Mouse (Mus musculus): ENCODE measurements around the gene Hspb8. TPM values are rescaled to one million over a fixed set of nuclear protein-coding genes. Genes with fewer than 3 reads are reported as not detected.

Hspb8 gene
- total and polyA plus RNA-seq, 3 experiments, result not detected

DNA sequence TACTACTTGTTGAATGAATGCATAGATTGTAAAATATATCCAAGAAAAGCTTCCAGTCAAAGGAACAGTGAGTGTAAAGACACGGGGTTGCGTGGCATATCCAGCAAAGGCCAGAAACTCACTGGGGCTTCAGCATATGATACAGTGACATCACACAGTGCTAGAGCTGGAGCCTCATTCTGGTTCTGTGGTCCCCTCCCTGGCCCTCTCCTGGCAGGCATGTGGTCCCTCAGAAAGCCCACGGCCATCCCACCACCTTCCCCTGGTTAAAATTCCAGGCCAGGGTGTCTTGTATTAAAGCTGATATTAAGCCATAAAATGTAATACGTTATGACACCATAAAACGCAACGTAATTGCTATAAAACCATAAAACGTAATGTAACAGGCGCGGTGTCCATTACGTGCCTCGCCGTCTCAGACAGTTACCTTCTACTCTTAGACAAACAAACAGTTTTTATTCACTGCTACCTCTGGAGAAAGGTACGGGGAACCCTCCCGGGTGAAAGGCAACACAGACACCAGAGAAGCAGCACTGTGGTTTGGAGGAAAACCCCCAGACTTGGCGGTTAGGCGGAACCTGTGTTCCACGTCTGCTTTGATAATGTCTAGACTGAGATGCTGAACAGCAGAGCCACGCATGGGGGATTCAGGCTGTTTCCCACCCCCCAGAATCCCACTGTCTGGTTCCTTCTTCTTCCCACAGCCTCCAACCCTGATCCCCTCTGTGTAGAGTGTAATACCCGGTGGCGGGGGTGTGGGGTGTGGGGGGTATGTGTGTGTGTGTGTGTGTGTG lies 55.6 kb downstream of the Hspb8 start:
- Histone ChIP-seq H3K79me2 (replicated peaks; ENCODE audit: control insufficient read depth, extremely low read depth, insufficient read depth, poor library complexity, severe bottlenecking) (no peaks in the 10 kb centered on the region), H3K27ac (ENCODE audit: insufficient read depth, low read depth) (no peak overlapping the region), H3K9me3 (replicated peaks; ENCODE audit: low read length) (peaks cover 84% of the 10 kb centered on the region), H3K4me1 (ENCODE audit: control insufficient read depth in 1 of 2, insufficient read depth in 2 of 2) (no peaks in the 10 kb centered on the region), H3K27me3 (replicated peaks) (no peaks in the 10 kb centered on the region), H3K4me3 (replicated peaks in 1 of 3; ENCODE audit: low read depth in 2 of 3, low read length in 2 of 3, poor library complexity in 1 of 3) (no peak overlapping the region), H3K4me2 (ENCODE audit: insufficient read depth, low read depth, poor library complexity, severe bottlenecking) (no peak overlapping the region), H3K36me3 (replicated peaks in 1 of 2; ENCODE audit: control insufficient read depth in 1 of 2, insufficient read depth in 1 of 2, low read length in 1 of 2) (no peaks in the 10 kb centered on the region), H3K9ac (ENCODE audit: insufficient read depth, low read depth) (no peak overlapping the region)
- dilution Hi-C loops (cut with MboI; ENCODE audit: extremely low pct_ligation_motif_present, extremely low pct_unique_long_range_greater_than_20kb, low sequenced_read_pairs) (no loop called here), in situ Hi-C loops (cut with MboI; ENCODE audit: low pct_ligation_motif_present, low pct_unique_long_range_greater_than_20kb, low sequenced_read_pairs) (no loop called here)
- no peak for DNase-seq (ENCODE audit: extremely low read depth)
- no peak for TF ChIP-seq BHLHE40 (IDR thresholded peaks at IDR 0.05; ENCODE audit: low read depth, low read length)

- H3K4me1 ChIP-seq (ENCODE audit: control insufficient read depth in 1 of 2, insufficient read depth in 2 of 2), result no peaks in the 10 kb centered on the region
- H3K4me2 ChIP-seq (ENCODE audit: insufficient read depth, low read depth, poor library complexity, severe bottlenecking), result no peak overlapping the region
- no peak for TF ChIP-seq RAD21 (IDR thresholded peaks at IDR 0.05; ENCODE audit: low read depth, low read length)
- no peak for TF ChIP-seq HCFC1 (IDR thresholded peaks at IDR 0.05; ENCODE audit: low read depth, low read length)
- TF ChIP-seq MAZ (IDR thresholded peaks at IDR 0.05; ENCODE audit: low read depth, low read length), result no peak
- TF ChIP-seq JUN (IDR thresholded peaks at IDR 0.05; ENCODE audit: insufficient read depth, low read depth, low read length), result no peak
- no peak for TF ChIP-seq UBTF (IDR thresholded peaks at IDR 0.05; ENCODE audit: low read depth, low read length)
- TF ChIP-seq USF1 (IDR thresholded peaks at IDR 0.05; ENCODE audit: low read depth, low read length), result no peak
- no peak for TF ChIP-seq IRF4 (IDR thresholded peaks at IDR 0.05; ENCODE audit: low read depth, low read length)
- no peak for TF ChIP-seq RCOR1 (conservative IDR thresholded peaks at IDR 0.05; ENCODE audit: low read depth, low read length)
- no peak for TF ChIP-seq SIN3A (IDR thresholded peaks at IDR 0.05; ENCODE audit: low read length)
- no peak for TF ChIP-seq NRF1 (IDR thresholded peaks at IDR 0.05; ENCODE audit: low read depth, low read length)
- no peak for TF ChIP-seq POLR2A (IDR thresholded peaks at IDR 0.05; ENCODE audit: low read depth, low read length)
- TF ChIP-seq ZMIZ1 (IDR thresholded peaks at IDR 0.05; ENCODE audit: low read depth, low read length), result no peak
- TF ChIP-seq POLR2AphosphoS2 (IDR thresholded peaks at IDR 0.05; ENCODE audit: low read depth, low read length), result no peak
- no peak for TF ChIP-seq CTCF (conservative IDR thresholded peaks at IDR 0.05 in 1 of 2, IDR thresholded peaks at IDR 0.05 in 1 of 2; ENCODE audit: low read depth in 2 of 2, low read length in 2 of 2)
- DNase-seq (ENCODE audit: extremely low read depth), result no peak
- H3K27ac ChIP-seq (ENCODE audit: insufficient read depth, low read depth), result no peak overlapping the region
- H3K9ac ChIP-seq (ENCODE audit: insufficient read depth, low read depth), result no peak overlapping the region
- peaks cover 67% of the 10 kb centered on the region for H3K9me3 ChIP-seq (replicated peaks; ENCODE audit: low read length)
- no peaks in the 10 kb centered on the region for H3K79me2 ChIP-seq (replicated peaks; ENCODE audit: control insufficient read depth, extremely low read depth, insufficient read depth, poor library complexity, severe bottlenecking)
- no peaks in the 10 kb centered on the region for H3K36me3 ChIP-seq (replicated peaks in 1 of 2; ENCODE audit: control insufficient read depth in 1 of 2, insufficient read depth in 1 of 2, low read length in 1 of 2)
- H3K4me3 ChIP-seq (replicated peaks in 1 of 3; ENCODE audit: low read depth in 2 of 3, low read length in 2 of 3, poor library complexity in 1 of 3), result no peak overlapping the region
- dilution Hi-C loops (cut with MboI; ENCODE audit: extremely low pct_ligation_motif_present, extremely low pct_unique_long_range_greater_than_20kb, low sequenced_read_pairs), result no loop called here
- in situ Hi-C loops (cut with MboI; ENCODE audit: low pct_ligation_motif_present, low pct_unique_long_range_greater_than_20kb, low sequenced_read_pairs), result no loop called here
- H3K27me3 ChIP-seq (replicated peaks), result no peaks in the 10 kb centered on the region
Observed at GRCm38 (mm10) chr5:116361342-116361741, 61.3 kb downstream of the Hspb8 start.
